Mouse (Mus musculus) forebrain, embryonic 11.5 days (tissue): ENCODE data around the gene Gm2244. TPM values are rescaled to one million over a fixed set of nuclear protein-coding genes. Genes with fewer than 3 reads are reported as not detected.
"Not testable (repeated sequence)": the region's sequence is repeated elsewhere in the genome, so short reads cannot be mapped to it uniquely, and the experiment has no call there.

Experiments used
- ATAC-seq: fragments of 200-750 bp; cut with Nextera tagmentation; replicated peaks from 2 replicates; pipeline ENCODE4 v1.8.0; 2017; ENCODE audit warnings: moderate TSS enrichment; ENCODE audit not compliant: low FRiP score
- DNase-seq: peaks from one replicate; pipeline ENCODE4 v3.0.0-alpha.2; 2017; ENCODE audit warnings: low spot score
- H3K27ac ChIP-seq: fragments of 300-500 bp; sonication (generic); 2 replicates; pipeline ENCODE4 v1.5.1; 2014; ENCODE audit warnings: low read depth, low read length
- H3K27me3 ChIP-seq: fragments of 300-500 bp; sonication (generic); 2 replicates; pipeline ENCODE4 v1.6.1; 2014; ENCODE audit warnings: mild to moderate bottlenecking, low read length, mixed read lengths; ENCODE audit not compliant: control insufficient read depth, insufficient read depth
- H3K36me3 ChIP-seq: fragments of 300-500 bp; sonication (generic); 2 replicates; pipeline ENCODE4 v1.6.1; 2014; ENCODE audit warnings: mild to moderate bottlenecking, low read length, moderate library complexity, mixed read lengths; ENCODE audit not compliant: control insufficient read depth, insufficient read depth
- H3K4me1 ChIP-seq: fragments of 300-500 bp; sonication (generic); replicated peaks from 2 replicates; pipeline ENCODE4 v1.6.1; 2014; ENCODE audit warnings: low read length, mixed read lengths; ENCODE audit not compliant: control insufficient read depth, insufficient read depth
- H3K4me2 ChIP-seq: fragments of 300-500 bp; sonication (generic); 2 replicates; pipeline ENCODE4 v1.6.1; 2014; ENCODE audit warnings: low read depth, mild to moderate bottlenecking, low read length, moderate library complexity, mixed read lengths; ENCODE audit not compliant: severe bottlenecking
- H3K4me3 ChIP-seq: fragments of 300-500 bp; sonication (generic); 2 replicates; pipeline ENCODE4 v1.5.1; 2014; ENCODE audit warnings: low read depth, low read length
- H3K9ac ChIP-seq: fragments of 300-500 bp; sonication (generic); 2 replicates; pipeline ENCODE4 v1.6.1; 2014; ENCODE audit warnings: low read length
- H3K9me3 ChIP-seq: fragments of 300-500 bp; sonication (generic); 2 replicates; pipeline ENCODE4 v1.6.1; 2016; ENCODE audit warnings: low read length, mixed read lengths; ENCODE audit not compliant: control insufficient read depth
- WGBS: fragments of 180-500 bp; shearing (Covaris S2); extraction: QIAGEN DNeasy Blood & Tissue Kit; methylation state at CpG from one replicate; pipeline ENCODE4 v1.1.7; 2014; 5-methylcytosine and 5-hydroxymethylcytosine counted together
- polyA plus RNA-seq: library from polyadenylated mRNA; unstranded; fragments of >200 nt; fragmentation: Nextera tagmentation; extraction: Ambion mirVana; gene quantifications from 2 replicates; pipeline ENCODE4 v1.2.1, GENCODE M21; 2014

Gm2244 gene
- not detected in 2 replicates for polyA plus RNA-seq

DNA sequence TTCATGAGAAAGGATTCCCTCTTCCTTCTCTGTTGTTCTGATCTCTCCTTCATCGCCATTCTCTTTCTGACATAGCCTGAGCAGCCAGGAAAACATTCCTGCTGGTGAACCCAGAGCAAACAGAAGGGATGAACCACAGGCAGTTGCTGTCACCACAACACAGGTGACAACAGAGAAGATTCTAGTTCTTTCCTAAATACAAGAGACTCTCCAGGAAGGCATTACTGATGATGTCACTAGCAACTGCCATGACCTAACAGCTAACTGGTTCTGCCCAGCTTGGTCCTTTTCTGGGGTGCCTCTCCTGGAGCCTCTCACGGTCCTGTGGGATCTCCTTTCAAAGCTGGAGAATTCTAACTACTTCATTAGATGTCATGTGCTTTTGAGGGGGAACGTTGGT is at the start of gene Gm2244:
TSS of gene Gm2244 (minus strand) at position 101 of the 400 bp plus-strand sequence.
- 80% methylated on average over 1 of the region's 3 CpGs for WGBS

DNA sequence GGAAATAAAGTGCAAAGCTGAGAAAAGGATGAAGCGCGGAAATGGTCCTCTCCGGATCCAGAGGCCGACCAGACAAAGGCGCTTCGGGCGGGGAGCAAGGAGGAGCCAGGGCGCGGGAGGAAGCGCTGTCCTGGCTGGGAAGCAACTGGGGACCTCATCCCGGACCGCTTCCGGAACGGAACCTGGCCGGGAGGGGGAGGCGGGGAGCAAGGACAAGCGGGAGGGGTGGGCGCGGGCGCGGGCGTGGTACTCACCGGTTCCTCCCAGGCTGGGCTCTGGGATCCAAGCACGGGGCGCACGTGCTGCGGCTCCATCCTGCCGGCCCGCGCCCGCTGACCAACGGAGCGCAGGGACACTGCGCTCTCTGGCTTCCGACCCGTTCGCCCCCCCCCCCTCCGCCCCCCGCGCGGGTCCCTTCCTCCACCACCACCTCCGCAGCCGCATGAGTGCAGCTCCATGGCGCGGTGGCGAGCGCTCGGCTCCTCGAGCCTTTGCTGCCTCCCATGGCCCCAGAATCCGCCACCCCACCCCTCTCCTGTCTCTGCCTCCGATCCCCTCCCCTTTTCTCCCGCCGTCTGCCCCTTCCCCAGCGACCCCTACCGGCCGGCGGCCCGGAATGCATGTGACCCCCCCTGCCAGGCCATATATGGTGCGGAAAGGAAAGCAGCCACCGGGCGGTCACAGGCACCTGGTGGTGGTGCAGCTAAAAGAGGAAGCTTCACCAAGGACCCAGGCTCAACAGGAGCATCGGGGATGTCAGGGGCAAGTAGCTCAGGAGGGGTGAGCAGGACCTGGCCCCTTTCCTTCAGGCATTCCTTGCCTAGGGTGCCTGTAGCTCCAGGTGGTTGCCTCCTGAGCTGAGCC is 35.3 kb upstream of the Gm2244 start, which contains the start of gene Gm2237:
TSS of gene Gm2237 (minus strand) at position 332 of the 864 bp plus-strand sequence.
- peak within 1 kb of the TSS; percentile 39 for H3K4me3 ChIP-seq
- H3K9ac ChIP-seq, result peak within 1 kb of the TSS; percentile 52
- H3K4me2 ChIP-seq, result peak within 1 kb of the TSS; percentile 36; the same call in 1 of the 2 replicates
- ATAC-seq, H3K4me1 ChIP-seq, H3K36me3 ChIP-seq, H3K27ac ChIP-seq, H3K9me3 ChIP-seq, H3K27me3 ChIP-seq: not testable (repeated sequence)
- peak; percentile 70 for DNase-seq
- WGBS, result 0% methylated on average over 17 of the region's 62 CpGs

More for the DNA sequence above, at the start of gene Gm2244:
- H3K27ac ChIP-seq, H3K27me3 ChIP-seq, H3K4me1 ChIP-seq, H3K9me3 ChIP-seq, H3K36me3 ChIP-seq, DNase-seq, ATAC-seq, H3K4me3 ChIP-seq, H3K4me2 ChIP-seq, H3K9ac ChIP-seq: not testable (repeated sequence)

Other genes starting within 250 kb of the Gm2244 start
- gene Gm21738, start 131.0 kb downstream of the Gm2244 start, polyA plus RNA-seq, result 0.60 TPM in 1 of 2 replicates, not detected in the other
- 4.0 and 4.1 TPM in 2 replicates for gene Gm2237, start 35.2 kb upstream of the Gm2244 start, polyA plus RNA-seq
- gene Gm5458, start 52.6 kb upstream of the Gm2244 start, polyA plus RNA-seq, result not detected in 2 replicates
- gene Nid2, start 201.3 kb upstream of the Gm2244 start, polyA plus RNA-seq, result 45.2 and 46.6 TPM in 2 replicates